Mouse (Mus musculus) regulatory T cell (primary cell): ENCODE results near the gene Mob3b.

Source experiments
- in situ Hi-C: fragments of 300-600 bp; cut with MboI, MseI; formaldehyde crosslinking; loops from one replicate; pipeline ENCODE4 v1.15.1; 2025; ENCODE audit warnings: high pct_unique_total_duplicates

Gene Mob3b

DNA sequence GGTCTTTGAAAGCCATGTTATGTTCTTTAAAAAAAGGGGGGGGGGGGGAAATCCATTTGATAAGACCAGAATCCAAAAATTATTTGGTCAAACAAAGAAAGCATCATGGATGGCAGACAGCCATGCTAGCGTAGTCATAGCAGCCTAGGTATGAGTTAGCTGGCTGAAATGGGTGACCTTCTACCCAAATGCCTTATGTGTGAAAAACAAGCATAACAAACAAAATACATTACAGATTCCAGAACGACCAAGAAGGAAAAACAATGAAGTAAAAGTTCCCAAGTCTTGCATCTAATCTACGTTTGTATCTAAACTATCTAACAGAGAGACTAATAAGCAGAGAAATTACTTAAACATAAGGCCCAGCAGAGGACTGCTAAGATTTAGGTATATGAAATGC lies 6.6 kb downstream of the Mob3b start:
- in situ Hi-C loops = no loop called here

DNA sequence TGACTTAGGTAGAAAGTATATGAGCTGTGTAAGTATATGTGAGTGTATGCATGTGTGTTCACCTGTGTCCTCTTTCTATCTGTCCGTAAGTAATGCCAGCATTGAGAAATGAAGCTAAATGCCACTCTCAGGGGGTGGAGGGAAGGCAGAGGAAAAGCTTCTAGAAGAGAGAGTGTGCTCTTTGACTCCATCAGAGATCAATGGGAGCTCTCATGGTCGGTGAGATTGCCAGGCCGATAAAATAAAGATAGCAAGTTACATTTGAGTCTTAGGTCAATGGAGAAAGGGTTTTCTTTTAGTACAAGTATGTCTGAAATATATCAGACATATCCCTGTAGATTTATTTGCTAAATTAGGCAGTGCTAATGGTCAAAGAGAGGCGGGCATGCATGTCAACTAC lies 9.0 kb downstream of the Mob3b start:
- in situ Hi-C loops = no loop called here

DNA sequence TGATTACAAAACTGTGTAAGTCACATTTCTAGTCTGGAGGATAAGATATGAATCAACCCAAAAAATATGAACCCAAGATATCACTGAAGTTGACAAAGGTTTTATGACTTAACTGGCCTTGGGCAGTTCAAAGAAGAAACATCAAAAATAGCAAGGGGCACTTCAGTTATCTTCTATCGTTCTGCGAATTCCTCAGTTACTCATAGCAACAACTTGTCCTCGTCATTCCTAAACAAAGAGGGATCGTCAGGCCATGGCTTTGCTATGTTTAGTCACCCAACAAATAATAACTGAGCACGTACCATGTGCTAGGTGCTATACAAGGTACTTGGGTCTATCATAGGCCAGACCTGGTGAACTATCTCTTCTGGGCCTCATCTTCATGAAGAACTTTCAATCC lies 10.7 kb downstream of the Mob3b start:
- in situ Hi-C loops = no loop called here

DNA sequence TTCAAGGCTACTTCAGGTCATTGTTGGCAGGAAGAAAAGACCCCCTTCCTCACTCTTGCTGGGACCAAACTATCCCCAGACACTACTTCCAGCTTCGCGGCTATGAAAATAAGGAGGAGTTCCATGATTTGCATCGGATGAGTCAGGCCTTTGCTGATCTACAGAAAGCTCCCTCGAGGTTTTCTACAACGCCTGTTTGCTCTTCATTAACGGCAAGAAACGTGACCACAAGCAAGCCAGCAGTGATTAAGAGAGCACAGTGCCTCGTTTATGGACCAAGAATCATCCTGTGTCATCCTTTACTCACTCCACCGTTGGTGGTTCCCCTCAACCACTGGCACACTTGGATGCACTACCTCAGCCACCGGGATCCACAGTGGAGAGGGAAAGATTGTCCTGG lies 11.6 kb downstream of the Mob3b start:
- in situ Hi-C loops = no loop called here

DNA sequence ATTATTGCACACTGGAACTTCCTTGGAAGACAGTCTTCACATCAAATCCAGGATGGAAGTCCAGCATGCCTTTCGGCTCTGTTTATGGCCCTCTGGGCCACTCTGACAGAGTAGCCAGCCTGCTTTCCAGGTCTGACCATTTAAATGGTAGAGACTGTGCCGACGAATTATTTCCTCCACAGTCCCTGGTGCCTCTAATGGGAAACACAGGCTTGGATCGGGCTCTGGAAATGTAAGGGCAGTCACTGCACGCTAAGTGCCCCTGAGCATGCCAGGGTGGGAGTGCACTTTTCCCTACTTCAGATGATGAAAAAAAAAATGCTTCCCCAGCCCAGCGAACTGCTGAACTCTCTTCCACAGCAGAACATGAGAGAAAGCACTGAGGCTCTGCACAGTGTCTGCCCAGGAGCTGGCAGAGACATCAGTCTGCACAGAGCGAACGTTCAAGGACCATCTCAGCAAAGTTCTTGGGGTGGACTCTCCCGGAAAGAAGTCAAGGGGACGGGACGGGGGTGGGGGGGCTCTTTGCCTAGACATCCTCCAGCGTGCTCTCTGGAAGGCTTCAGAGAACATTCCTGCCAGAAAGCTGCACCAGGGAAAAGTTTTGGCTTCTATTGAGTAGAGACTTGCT lies 13.7 kb downstream of the Mob3b start:
- in situ Hi-C loops = no loop called here

DNA sequence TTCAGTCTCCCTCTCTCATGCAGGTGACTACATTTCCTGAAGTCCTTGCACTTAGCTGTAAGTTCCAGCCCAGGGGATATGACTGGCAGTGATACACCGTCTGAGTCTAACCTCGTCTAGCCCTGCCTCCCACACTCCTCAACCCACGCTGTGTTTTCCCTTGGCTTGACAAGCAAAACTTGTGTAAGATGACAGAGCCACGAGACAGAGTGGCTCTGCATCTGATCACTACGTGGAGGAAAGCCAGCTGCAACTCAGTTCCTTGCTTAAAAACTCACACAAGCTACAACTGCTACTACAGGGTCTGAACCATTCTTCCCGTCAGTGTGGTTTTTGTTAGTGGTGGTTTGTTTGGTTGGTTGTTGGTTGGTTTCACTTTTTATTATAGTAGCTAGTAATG lies 17.0 kb downstream of the Mob3b start:
- in situ Hi-C loops = no loop called here

DNA sequence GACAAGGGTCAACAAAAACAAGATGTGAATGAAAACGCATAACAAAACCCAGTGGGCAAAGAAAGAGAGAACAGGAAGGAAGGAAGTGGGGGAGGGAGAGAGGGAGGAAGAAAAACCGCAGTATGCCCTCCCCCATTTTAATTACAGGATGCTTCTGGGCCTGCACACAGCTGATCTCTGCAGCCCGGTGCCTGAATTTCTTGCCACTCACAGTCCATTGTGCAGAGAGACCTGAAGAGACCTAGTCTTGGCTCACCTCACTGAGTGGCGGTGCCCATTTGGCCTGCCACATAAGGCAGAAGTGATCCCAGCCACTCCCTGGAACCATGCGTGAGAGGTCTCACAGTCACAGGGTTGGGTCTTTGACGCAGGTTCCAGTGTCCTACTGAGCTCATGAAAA lies 19.2 kb downstream of the Mob3b start:
- in situ Hi-C loops = no loop called here

DNA sequence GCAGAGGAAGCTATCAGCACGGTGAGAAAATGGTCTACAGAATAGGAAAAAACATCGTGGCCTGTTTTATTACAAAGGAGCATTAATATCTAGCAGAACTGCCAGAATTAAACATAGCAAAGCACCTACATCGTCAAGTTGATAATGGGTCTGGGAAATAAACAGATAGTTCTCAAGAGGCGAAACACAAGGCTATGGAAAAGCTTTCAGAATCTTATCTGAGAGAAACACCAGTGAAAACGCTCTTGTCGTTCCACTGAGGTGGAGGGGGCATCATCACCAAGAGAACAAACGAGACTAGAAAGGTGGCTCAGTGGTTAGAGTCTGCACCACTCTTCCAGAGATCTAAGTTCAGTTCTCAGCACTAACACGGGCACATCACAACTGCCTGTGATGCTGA lies 20.3 kb downstream of the Mob3b start:
- in situ Hi-C loops = no loop called here

DNA sequence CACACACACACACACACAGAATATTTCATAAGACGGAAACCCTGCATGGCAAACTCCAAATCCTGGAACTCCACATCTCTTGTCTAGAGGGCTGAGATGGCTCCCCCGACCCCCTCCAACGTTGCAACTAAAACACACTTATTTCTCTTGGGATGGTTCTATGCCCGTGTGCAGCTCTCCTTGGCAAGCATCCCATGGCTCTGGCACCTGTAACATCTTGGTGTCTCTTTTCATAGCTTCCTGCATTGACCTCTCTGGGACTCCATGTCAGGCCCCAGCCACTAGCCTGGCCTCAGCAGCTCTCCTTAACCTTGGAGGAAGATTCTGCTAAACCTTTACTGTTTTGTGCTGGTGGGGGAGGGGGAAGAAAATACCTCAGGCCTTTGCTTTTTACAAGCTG lies 21.5 kb downstream of the Mob3b start:
- in situ Hi-C loops = no loop called here

DNA sequence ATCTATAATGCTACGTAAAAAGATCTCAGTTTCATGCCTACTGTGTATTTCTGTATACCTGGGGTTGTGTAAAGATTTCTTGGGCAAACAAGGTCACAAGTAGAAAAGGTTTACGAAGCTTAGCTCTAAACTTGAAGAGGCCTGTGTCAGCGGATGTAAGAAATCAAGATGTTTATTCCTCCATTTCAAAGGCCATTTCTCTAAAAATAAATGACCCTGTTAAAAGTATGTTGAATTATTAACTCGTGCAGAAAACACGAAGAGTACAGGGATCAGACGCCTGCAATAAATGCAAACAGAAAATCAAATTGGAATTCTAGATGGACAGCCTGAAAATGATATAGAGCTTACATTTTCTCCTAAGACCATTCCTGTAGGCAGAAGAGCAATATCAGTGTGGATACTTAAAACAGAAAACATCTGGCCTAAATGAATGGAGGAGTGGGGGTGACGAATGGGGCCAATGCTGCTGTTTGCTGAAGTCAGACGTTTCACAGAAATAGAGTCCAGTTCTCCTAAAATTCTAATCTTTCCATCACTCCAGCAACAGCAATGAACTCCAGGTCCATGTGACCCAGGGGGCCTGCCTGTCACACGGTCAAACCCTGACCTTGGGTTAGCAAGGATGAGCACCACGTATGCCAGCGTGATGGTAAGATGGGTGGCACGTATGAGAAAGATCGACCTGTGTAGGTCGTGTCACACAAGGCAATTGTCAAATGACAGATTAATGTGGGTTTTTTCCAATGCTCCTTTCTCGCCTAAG lies 22.3 kb downstream of the Mob3b start:
- in situ Hi-C loops = loop anchor here (5.0 kb wide), 1 partner anchor 73 kb away; no protein-coding TSS in a partner anchor

DNA sequence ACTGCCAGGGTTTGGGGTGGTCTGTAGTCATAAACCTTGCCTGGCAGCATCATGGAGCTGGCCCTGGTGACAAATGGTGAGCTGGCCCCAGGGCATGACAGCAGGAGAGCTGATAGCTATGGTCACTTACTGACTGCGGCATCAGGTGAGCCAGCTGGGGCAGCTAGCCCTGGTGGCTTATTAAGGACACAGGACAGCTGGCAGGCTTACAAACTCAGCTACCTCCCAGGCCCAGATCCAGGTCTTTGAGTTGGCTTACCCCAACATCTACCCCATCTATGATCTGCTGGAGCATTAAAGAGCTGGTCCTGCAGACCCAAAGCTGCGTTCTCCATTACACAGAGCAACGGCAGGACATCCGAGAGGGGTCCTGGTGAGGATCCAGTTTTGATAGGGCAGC lies 23.9 kb downstream of the Mob3b start:
- in situ Hi-C loops = loop anchor here (5.0 kb wide), 1 partner anchor 71 kb away; no protein-coding TSS in a partner anchor

DNA sequence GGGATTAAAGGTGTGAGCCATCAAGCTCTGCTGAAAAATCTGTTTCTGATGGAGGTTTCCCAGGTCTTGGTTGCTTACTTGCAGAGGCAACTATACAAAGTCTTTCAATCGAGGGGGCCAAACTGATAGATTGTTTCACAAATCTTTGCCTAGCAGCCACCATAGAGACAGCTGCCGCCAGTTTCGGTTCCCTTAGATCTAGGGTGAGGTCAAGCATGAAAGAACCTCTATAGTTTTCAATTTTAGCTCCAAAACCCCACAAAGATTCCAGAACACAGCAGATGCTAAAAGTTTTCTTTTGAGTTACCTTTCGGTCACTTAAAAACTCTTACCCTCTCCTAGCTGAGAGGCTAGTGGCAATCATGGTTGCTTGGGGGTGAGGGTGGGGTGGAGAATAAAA lies 25.7 kb downstream of the Mob3b start:
- in situ Hi-C loops = loop anchor here (5.0 kb wide), 1 partner anchor 69 kb away; no protein-coding TSS in a partner anchor

DNA sequence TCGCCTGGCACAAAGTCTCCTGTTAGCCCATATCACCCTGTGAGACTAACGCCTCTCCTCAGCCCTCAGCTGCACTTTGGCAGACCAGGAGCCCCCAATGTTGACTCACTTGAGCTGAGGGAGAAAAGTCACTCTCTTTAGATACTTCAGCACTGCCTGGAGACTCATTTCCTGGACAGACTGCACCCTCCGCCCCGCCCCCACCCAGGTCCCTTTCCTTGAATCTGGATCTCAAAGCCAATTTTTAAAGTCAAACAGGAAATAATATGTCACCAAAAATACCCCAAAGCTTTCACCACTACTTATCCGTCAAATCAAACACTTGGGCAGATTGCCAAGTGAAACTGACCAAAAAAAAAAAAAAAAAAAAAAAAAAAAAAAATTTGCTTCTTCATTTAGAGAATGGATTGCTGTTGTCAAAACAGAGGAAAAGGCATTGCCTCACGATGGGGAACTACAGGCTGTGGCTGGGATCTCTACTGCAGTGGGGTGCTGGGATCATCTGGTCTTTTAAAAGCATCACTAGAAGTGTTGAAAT lies 26.8 kb downstream of the Mob3b start:
- in situ Hi-C loops = loop anchor here (5.0 kb wide), 1 partner anchor 68 kb away; no protein-coding TSS in a partner anchor

DNA sequence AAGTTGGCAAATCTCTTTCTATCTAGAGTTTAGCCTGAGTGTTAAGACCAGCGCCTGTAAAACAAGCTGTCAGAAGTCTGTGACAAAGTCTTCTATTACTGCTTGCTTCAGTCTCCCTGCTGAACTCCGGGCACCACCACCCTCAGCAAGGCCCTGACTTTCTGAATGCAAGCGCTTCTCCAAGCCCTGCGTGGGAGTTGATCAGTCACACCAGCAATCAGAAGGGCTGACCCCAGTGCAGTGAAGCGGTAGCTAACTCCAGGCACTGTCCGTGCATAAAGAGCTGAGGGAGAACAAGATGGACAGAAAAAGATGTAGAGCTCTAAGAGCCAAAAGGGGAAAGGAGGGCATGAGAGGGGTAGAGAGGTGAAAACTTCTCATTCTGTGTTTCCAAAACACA lies 29.5 kb downstream of the Mob3b start:
- in situ Hi-C loops = no loop called here

DNA sequence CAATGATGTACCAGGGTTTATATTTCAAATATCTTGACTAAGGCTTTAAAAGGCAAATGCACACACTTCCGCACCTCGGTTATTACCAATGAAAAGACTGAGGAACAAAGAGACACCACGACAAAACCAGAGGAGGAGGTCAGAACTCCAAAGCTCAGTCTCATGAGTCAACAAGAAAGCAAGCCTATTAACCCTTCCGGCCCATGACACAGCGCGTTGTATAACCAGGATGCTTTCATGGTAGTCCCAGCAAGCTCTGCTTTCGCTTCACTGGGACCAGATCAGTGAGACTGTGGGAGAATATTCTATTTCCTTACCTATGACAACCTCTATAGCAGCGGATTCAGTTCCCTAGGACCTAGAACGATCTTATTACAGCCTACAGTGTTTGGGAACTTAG lies 30.5 kb downstream of the Mob3b start:
- in situ Hi-C loops = no loop called here

DNA sequence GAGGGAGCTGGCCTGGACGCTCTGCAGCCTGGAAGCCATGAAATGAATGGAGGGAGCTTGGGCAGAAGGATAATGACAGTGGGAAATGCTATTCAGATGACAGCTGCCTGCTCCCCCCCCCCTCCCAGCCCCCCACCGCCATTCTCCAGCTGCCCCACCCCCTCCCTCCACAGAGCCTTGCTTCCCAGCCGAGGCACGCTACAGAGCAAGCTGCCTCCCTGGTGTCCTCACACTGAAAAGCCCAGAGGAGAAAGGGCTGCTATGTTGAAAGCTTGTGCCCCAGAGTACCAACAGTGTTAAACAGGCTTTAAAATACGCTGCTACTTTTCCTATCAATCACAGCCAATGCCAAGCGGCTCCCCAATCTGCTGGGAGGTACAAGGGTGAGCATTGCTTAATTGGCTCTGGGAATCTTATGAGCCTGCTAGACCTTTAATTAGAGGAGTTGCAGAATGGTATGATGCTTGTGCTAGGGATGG lies 31.9 kb downstream of the Mob3b start:
- in situ Hi-C loops = no loop called here

DNA sequence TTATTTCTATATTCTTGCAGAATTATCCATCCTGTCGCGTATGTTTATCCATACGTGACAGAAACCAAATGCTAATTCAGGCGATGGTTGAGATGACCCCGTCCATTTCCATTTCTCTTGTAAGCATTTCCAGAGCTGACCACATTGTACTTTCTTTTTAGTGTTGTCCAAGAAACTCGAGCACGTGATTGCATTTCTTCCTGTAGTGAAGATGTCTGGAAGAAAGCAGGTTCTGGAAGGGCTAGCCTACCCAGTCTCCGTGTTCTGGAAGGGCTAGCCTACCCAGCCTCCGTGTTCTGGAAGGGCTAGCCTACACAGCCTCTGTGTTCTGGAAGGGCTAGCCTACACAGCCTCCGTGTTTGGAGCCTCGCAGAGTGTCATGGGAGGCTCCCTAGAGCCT lies 33.3 kb downstream of the Mob3b start:
- in situ Hi-C loops = no loop called here

DNA sequence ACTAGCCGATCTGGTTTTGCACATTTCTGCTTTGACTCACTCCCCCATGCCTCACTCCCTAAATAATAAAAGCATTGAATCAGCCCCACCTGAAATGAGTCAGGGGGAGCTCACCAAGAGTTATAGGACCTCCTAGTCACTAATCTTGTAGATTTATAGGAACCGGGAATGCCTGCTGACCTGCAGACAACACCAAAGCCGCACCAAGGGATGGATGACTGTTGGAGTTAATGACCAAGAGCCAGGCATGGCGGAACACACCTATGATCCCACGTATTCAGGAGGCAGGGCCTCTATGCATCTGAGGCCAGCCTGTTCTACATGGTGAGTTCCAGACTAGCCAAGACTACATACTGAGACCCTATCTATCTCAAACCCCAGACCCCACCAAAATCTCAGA lies 34.2 kb downstream of the Mob3b start:
- in situ Hi-C loops = no loop called here

DNA sequence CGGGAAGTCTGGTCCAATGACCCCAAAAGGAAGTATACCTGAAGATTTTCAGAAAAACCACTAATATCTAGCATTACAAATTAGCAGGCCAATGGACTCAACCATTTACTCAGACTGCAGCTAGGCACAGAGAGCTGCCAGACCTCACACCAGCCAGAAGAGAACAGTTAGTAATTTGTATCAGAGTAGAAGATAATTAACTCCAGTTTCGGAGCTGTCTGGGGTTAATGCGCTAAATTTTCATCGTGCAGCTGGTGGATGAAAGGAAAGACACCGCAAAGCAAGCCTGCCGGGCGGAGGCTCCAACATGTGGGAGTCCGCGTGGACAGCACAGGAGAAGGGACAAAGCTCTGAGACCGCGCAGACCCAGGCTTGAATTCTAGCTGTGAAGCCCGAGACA lies 36.2 kb downstream of the Mob3b start:
- in situ Hi-C loops = no loop called here

DNA sequence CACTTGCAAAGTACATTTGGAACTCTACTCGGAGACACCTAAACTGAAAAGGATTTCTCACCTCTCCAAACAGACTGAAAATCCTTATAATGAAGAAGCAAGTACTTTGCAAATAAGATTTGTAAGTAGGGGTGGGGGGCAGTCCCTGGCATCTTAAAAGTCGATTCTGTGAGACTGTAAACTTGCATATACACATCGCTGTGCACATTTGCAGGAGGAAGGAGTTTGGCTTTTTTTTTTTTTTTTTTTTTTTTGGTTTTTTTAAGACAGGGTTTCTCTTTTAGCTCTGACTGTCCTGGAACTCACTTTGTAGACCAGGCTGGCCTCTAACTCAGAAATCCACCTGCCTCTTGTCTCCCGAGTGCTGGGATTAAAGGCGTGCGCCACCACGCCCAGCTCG lies 36.7 kb downstream of the Mob3b start:
- in situ Hi-C loops = no loop called here

DNA sequence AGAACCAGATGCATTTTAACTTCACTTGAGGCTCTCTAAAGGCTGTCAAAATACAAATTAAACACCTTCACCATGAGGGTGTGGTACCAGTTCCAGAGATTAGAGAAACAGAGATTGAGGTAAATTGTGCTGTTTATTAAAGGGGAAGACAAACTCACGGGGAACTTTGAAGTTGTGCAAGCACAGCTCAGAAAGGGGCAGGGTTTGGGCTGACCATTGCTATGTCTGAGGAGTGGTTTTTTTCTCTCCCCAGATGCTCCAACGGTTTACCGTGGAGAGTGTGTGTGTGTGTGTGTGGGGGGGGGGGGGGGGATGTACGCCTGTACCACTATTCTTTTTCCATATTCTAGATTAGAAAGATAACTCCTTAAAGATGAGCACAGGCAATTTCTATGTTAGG lies 37.1 kb downstream of the Mob3b start:
- in situ Hi-C loops = no loop called here

DNA sequence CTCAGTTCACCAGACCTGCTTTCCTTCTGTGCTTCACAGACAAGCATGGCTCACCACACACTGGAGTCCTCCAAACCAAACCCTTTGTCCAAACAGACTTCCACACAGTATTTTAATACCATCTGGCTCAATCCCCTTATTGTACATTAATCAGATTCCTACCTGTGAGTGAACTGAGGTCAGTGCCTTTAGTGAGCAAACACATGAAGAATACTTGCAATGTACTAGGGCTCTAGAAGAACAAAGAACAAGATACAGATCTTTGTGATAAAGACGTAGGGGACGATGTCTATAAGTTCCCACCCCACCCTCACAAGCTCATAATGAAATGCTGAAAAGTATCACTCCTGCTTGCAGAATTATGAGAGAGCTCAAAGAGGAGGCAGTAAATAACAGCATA lies 38.4 kb downstream of the Mob3b start:
- in situ Hi-C loops = no loop called here

DNA sequence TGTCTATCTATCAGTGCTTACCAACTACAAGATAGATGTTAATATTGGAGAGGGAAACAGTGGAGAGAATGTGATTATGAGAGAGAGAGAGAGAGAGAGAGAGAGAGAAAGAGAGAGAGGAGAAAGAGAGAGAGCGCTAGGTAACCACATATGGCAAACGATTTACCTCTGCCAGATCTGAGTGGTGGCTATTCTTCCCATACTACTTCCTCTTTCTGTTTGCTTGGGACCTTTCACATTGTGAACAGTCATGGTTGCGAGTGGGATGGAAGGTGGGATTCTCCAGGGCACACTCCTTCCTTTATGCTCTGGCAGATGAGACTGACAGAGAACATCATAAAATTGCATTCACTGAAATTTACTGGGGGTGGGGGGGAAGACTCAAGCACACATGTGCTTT lies 40.1 kb downstream of the Mob3b start:
- in situ Hi-C loops = no loop called here
